Mouse (Mus musculus): Measurements from ENCODE around the gene Scrg1.

DNA sequence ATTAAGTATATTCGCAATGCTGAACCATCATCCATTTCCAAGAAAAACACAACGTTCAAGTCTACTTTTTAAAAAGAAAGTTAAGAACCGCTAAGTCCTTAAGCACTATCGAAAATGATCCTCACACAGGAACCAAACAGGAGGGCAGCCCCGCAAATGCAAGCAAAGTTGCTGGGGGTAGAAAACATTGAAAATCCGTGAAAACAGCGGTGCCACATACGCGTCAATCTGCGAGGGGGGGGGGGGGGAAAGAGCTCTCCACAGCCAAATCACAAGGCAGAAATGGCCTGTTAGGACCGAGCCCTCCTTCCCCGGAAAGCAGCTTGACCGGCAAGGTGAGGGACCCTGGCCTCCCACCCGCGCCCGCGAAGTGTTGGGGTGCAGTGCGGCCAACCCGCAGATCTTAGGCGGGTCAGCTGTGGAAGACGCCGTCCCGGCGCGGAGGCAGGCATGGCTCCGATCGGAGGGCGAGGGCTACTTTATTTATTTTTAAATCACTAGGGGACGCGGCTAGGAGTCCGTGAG lies 55.1 kb downstream of the Scrg1 start:
- TF ChIP-seq CTCF (IDR thresholded peaks at IDR 0.05 in 2 of 3, conservative IDR thresholded peaks at IDR 0.05 in 1 of 3; ENCODE audit: control insufficient read depth in 1 of 3, insufficient read depth in 1 of 3, low read depth in 2 of 3, low read length in 3 of 3, poor library complexity in 1 of 3, severe bottlenecking in 1 of 3) (no peak), SIN3A (IDR thresholded peaks at IDR 0.05; ENCODE audit: low read length) (no peak), POLR2A (IDR thresholded peaks at IDR 0.05; ENCODE audit: control insufficient read depth in 1 of 2, insufficient read depth in 1 of 2, low read depth in 1 of 2, low read length in 2 of 2, poor library complexity in 1 of 2) (no peak), TAL1 (IDR thresholded peaks at IDR 0.05; ENCODE audit: low read length) (no peak), ZMIZ1 (IDR thresholded peaks at IDR 0.05; ENCODE audit: low read depth, low read length) (no peak), MEF2A (IDR thresholded peaks at IDR 0.05; ENCODE audit: extremely low read depth, insufficient replicate concordance, low read depth, low read length, poor library complexity, severe bottlenecking) (no peak), KAT2A (conservative IDR thresholded peaks at IDR 0.05; ENCODE audit: low read depth, low read length) (no peak), MAFK (IDR thresholded peaks at IDR 0.05; ENCODE audit: borderline replicate concordance, low read depth, low read length) (no peak), ZC3H11A (IDR thresholded peaks at IDR 0.05; ENCODE audit: low read depth, low read length) (no peak)
